ENCODE assay signal across 15 mouse cellular contexts in the genomic region with DNA sequence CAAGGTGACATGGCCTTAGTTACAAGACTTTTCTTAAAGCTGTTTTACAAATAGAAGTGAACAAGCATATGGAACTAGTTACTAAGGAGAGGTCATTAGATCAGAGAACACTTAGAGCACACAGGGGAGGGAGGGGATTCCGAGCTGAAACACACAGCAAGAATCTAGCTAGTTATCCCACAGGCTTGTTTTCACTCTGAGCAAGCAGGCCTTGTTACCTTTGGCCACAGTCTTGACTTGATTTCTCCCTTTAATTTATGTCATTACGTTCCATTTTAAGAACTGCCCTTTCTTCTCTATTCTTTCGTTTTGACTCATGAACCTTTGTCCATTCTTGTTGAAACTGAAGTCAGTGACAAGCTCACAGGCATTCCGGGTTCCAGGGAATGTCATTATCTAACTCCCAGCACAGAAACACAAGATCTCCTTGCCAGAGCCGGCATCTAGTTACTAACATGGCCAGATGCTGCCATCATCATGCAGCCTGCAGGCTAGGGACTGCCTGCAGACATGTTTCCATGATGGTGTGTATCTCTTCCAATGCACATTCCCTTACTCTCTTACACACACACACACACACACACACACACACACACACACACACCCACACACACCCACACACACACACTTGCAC.
A peak's percentile ranks its signal among the peaks of the same experiment; 100 is the strongest.
DNase-seq lines count a peak whose midpoint lies in the region; ATAC-seq and TF ChIP-seq lines count a peak whose summit lies in the region.
"Had no signal": no experiment of that assay in that cellular context is flagged by ENCODE, and none has a peak within 500 bp of the region (broad histone marks: within the 10 kb centered on the region; RNA-seq: fewer than 3 reads in every experiment).

No protein-coding gene starts in this region.

- intact Hi-C loops in left cerebral cortex, postnatal 4 days (cut with DNase I), result no loop called here

- H3K27me3 ChIP-seq in kidney, postnatal 0 days (ENCODE audit: insufficient read depth, low read length), result no peaks in the 10 kb centered on the region
- H3K27me3 ChIP-seq: megakaryocyte, embryonic 14.5 days had no signal

- DNase-seq in cerebellum, adult 9-10 months, result peak; percentile 15
- DNase-seq in cerebellum, adult 18-20 months, result no peak
- peak; percentile 66 for DNase-seq in kidney, postnatal 0 days (ENCODE audit: low spot score)
- no peak for DNase-seq in kidney, adult 8-10 months
- DNase-seq in fibroblast of lung, adult 2 months (ENCODE audit: low read depth), result peak; percentile 31
- DNase-seq in spleen, postnatal 4 days (ENCODE audit: low spot score in 2 of 2), result no peak
- no peak for DNase-seq in gastrocnemius, adult 18-20 months (ENCODE audit: low spot score)
- DNase-seq in left cerebral cortex, postnatal 4 days, result no peak
- DNase-seq: heart, adult 2 months; kidney, postnatal 36 days; layer of hippocampus, postnatal 36 days; thymus, adult 18-20 months had no signal

- H3K4me3 ChIP-seq in kidney, postnatal 0 days (replicated peaks; ENCODE audit: low read depth, low read length), result no peak overlapping the region
- H3K4me3 ChIP-seq: heart, adult 2 months; hindbrain, embryonic 10.5 days; megakaryocyte, embryonic 14.5 days had no signal

- 43% methylated on average over 5 of the region's 5 CpGs for WGBS in kidney, postnatal 0 days

- H3K27ac ChIP-seq in kidney, postnatal 0 days, result no peak overlapping the region
- H3K27ac ChIP-seq: heart, adult 2 months; hindbrain, embryonic 10.5 days had no signal

- H3K4me1 ChIP-seq in kidney, postnatal 0 days (replicated peaks; ENCODE audit: insufficient read depth, low read length), result no peaks in the 10 kb centered on the region

- H3K9me3 ChIP-seq in kidney, postnatal 0 days (replicated peaks; ENCODE audit: low read length), result no peaks in the 10 kb centered on the region
- H3K9me3 ChIP-seq: hindbrain, embryonic 10.5 days; megakaryocyte, embryonic 14.5 days had no signal

- ATAC-seq in kidney, postnatal 0 days (replicated peaks; ENCODE audit: low FRiP score, low read depth), result no peak

- no peaks in the 10 kb centered on the region for H3K36me3 ChIP-seq in kidney, postnatal 0 days (ENCODE audit: insufficient read depth, low read length)
- H3K36me3 ChIP-seq: hindbrain, embryonic 10.5 days had no signal

- no peak overlapping the region for H3K4me2 ChIP-seq in kidney, postnatal 0 days (ENCODE audit: low read length)
- H3K4me2 ChIP-seq: liver, embryonic 11.5 days had no signal

- H3K9ac ChIP-seq in kidney, postnatal 0 days (ENCODE audit: low read depth, low read length), result no peak overlapping the region

- no peak for TF ChIP-seq CTCF in kidney, postnatal 0 days (IDR thresholded peaks at IDR 0.05; ENCODE audit: low read depth)

Comparison
In these comparisons a context has a peak if more than half of its experiments do, and no peak if none do; other contexts are left out.
1. DNase-seq: peak in cerebellum, adult 9-10 months (single experiment), kidney, postnatal 0 days (single experiment) and fibroblast of lung, adult 2 months (single experiment); none in cerebellum, adult 18-20 months (0 of 2), kidney, adult 8-10 months (0 of 2), spleen, postnatal 4 days (0 of 2), gastrocnemius, adult 18-20 months (single experiment) and left cerebral cortex, postnatal 4 days (single experiment).